Mouse (Mus musculus) urinary bladder, postnatal 10 days (tissue): Measurements from ENCODE around the gene Rassf8.

Source experiments
- DNase-seq: peaks from one replicate; pipeline ENCODE4 v3.0.0; 2022; ENCODE audit warnings: low spot score

The Rassf8 gene

GRCm38 (mm10) chr6:145747671-145748640 lies 1.4 kb downstream of the Rassf8 start:
- DNase-seq = no peak

GRCm38 (mm10) chr6:145750394-145750793 lies 3.8 kb downstream of the Rassf8 start:
- no peak for DNase-seq

- DNase-seq = no peak
These were observed 6.7 kb downstream of the Rassf8 start for GRCm38 (mm10) chr6:145753296-145753695.

GRCm38 (mm10) chr6:145754416-145754815 lies 7.9 kb downstream of the Rassf8 start:
- no peak for DNase-seq

- DNase-seq = no peak
These were observed 9.5 kb downstream of the Rassf8 start for GRCm38 (mm10) chr6:145755942-145756639.

- DNase-seq = no peak
These were observed 10.1 kb downstream of the Rassf8 start for GRCm38 (mm10) chr6:145756640-145757005.

GRCm38 (mm10) chr6:145757346-145757745 lies 10.8 kb downstream of the Rassf8 start:
- no peak for DNase-seq

GRCm38 (mm10) chr6:145758685-145759084 lies 12.1 kb downstream of the Rassf8 start:
- DNase-seq = no peak

GRCm38 (mm10) chr6:145759432-145759831 lies 12.9 kb downstream of the Rassf8 start:
- no peak for DNase-seq

GRCm38 (mm10) chr6:145760246-145761016 lies 13.9 kb downstream of the Rassf8 start:
- DNase-seq = no peak

GRCm38 (mm10) chr6:145761151-145761935 lies 14.8 kb downstream of the Rassf8 start:
- DNase-seq = no peak

- no peak for DNase-seq
These were observed 15.5 kb downstream of the Rassf8 start for GRCm38 (mm10) chr6:145762016-145762415.

- no peak for DNase-seq
These were observed 16.5 kb downstream of the Rassf8 start for GRCm38 (mm10) chr6:145763051-145763450.

GRCm38 (mm10) chr6:145765011-145765410 lies 18.5 kb downstream of the Rassf8 start:
- no peak for DNase-seq

- no peak for DNase-seq
These were observed 20.4 kb downstream of the Rassf8 start for GRCm38 (mm10) chr6:145766971-145767370.

GRCm38 (mm10) chr6:145767637-145768036 lies 21.1 kb downstream of the Rassf8 start:
- DNase-seq = no peak

GRCm38 (mm10) chr6:145768671-145769292 lies 22.2 kb downstream of the Rassf8 start:
- no peak for DNase-seq

GRCm38 (mm10) chr6:145769855-145770254 lies 23.3 kb downstream of the Rassf8 start:
- DNase-seq = no peak

- DNase-seq = no peak
These were observed 23.9 kb downstream of the Rassf8 start for GRCm38 (mm10) chr6:145770272-145771000.

- DNase-seq = no peak
These were observed 27.9 kb downstream of the Rassf8 start for GRCm38 (mm10) chr6:145774436-145774835.
